Mouse (Mus musculus): Measurements from ENCODE around the gene Arid3a.

The Arid3a gene

GRCm38 (mm10) chr10:79908167-79909091 is 18.4 kb upstream of the Arid3a start, which contains the start of gene Med16:
TSS of gene Med16 (minus strand) at chr10:79908923.
- in situ Hi-C loops (cut with MseI, MboI): no loop called here

GRCm38 (mm10) chr10:79909092-79909922 is 17.5 kb upstream of the Arid3a start:
- in situ Hi-C loops (cut with MseI, MboI): no loop called here

GRCm38 (mm10) chr10:79910556-79910955 is 16.3 kb upstream of the Arid3a start, which contains the start of gene Gm26602:
TSS of gene Gm26602 (plus strand) at chr10:79910856.
- in situ Hi-C loops (cut with MseI, MboI): no loop called here

- in situ Hi-C loops (cut with MseI, MboI): no loop called here
Observed at GRCm38 (mm10) chr10:79912412-79912811, 14.4 kb upstream of the Arid3a start.

GRCm38 (mm10) chr10:79914131-79914947 is 12.5 kb upstream of the Arid3a start:
- in situ Hi-C loops (cut with MseI, MboI): no loop called here

- in situ Hi-C loops (cut with MseI, MboI): no loop called here
Observed at GRCm38 (mm10) chr10:79914948-79915596, 11.8 kb upstream of the Arid3a start.

GRCm38 (mm10) chr10:79916081-79916480 is 10.8 kb upstream of the Arid3a start:
- in situ Hi-C loops (cut with MseI, MboI): no loop called here

GRCm38 (mm10) chr10:79916808-79917531 is 9.9 kb upstream of the Arid3a start, which contains the start of gene Kiss1r:
TSS of gene Kiss1r (plus strand) at chr10:79916971.
- in situ Hi-C loops (cut with MseI, MboI): no loop called here

GRCm38 (mm10) chr10:79917532-79918100 is 9.2 kb upstream of the Arid3a start:
- in situ Hi-C loops (cut with MseI, MboI): no loop called here

- in situ Hi-C loops (cut with MseI, MboI): no loop called here
Observed at GRCm38 (mm10) chr10:79918231-79919078, 8.4 kb upstream of the Arid3a start.

GRCm38 (mm10) chr10:79919251-79919849 is 7.5 kb upstream of the Arid3a start:
- in situ Hi-C loops (cut with MseI, MboI): no loop called here

GRCm38 (mm10) chr10:79920056-79920890 is 6.6 kb upstream of the Arid3a start:
- in situ Hi-C loops (cut with MseI, MboI): loop anchor here in 1 of 2 experiments (5.0 kb wide), 1 partner anchor 33 kb away; the partner anchor contains the start of gene Elane

GRCm38 (mm10) chr10:79920958-79921535 is 5.8 kb upstream of the Arid3a start, which contains the start of gene R3hdm4:
TSS of gene R3hdm4 (minus strand) at chr10:79921208.
- in situ Hi-C loops (cut with MseI, MboI): loop anchor here in 1 of 2 experiments (5.0 kb wide), 1 partner anchor 34 kb away; the partner anchor contains the start of gene Elane

GRCm38 (mm10) chr10:79921572-79921971 is 5.3 kb upstream of the Arid3a start:
- in situ Hi-C loops (cut with MseI, MboI): loop anchor here in 1 of 2 experiments (5.0 kb wide), 1 partner anchor 34 kb away; the partner anchor contains the start of gene Elane

GRCm38 (mm10) chr10:79924998-79925784 is 1.7 kb upstream of the Arid3a start:
- in situ Hi-C loops (cut with MseI, MboI): loop anchor here in 1 of 2 experiments (5.0 kb wide), 1 partner anchor 38 kb away; the partner anchor contains the start of gene Elane

All from mouse trophoblast stem cell (cell line).